Mouse (Mus musculus): ENCODE measurements around the gene Kcnma1. TPM values are rescaled to one million over a fixed set of nuclear protein-coding genes. Genes with fewer than 3 reads are reported as not detected.

Kcnma1 gene
- polyA plus RNA-seq, 1 experiment: 0.29 TPM

GRCm38 (mm10) chr14:23583235-23583634 lies 431.1 kb downstream of the Kcnma1 start:
- Histone ChIP-seq H3K4me1 (ENCODE audit: control insufficient read depth, insufficient read depth, insufficient read length) (no peaks in the 10 kb centered on the region), H3K27ac (ENCODE audit: insufficient read depth, low read length) (no peak overlapping the region), H3K4me3 (ENCODE audit: extremely low read depth, insufficient read depth, insufficient read length) (no peak overlapping the region), H3K27me3 (ENCODE audit: control insufficient read depth, insufficient read depth, low read length) (no peaks in the 10 kb centered on the region), H3K36me3 (ENCODE audit: control insufficient read depth, insufficient read depth, low read length) (no peaks in the 10 kb centered on the region)
- TF ChIP-seq POLR2A (IDR thresholded peaks at IDR 0.05; ENCODE audit: low read depth, low read length): no peak
- TF ChIP-seq CTCF (IDR thresholded peaks at IDR 0.05; ENCODE audit: extremely low read depth, insufficient read depth, insufficient read length, insufficient replicate concordance): no peak
- DNase-seq (ENCODE audit: low read depth in 1 of 2, low spot score in 2 of 2): no peak
- 22% methylated on average over 2 of the region's 2 CpGs for WGBS

GRCm38 (mm10) chr14:23581282-23581681 lies 433.0 kb downstream of the Kcnma1 start:
- no peak overlapping the region for H3K4me3 ChIP-seq (ENCODE audit: extremely low read depth, insufficient read depth, insufficient read length)
- H3K27me3 ChIP-seq (ENCODE audit: control insufficient read depth, insufficient read depth, low read length): no peaks in the 10 kb centered on the region
- no peaks in the 10 kb centered on the region for H3K4me1 ChIP-seq (ENCODE audit: control insufficient read depth, insufficient read depth, insufficient read length)
- no peak for DNase-seq (ENCODE audit: low read depth in 1 of 2, low spot score in 2 of 2)
- 72% methylated on average over 3 of the region's 3 CpGs for WGBS
- TF ChIP-seq CTCF (IDR thresholded peaks at IDR 0.05; ENCODE audit: extremely low read depth, insufficient read depth, insufficient read length, insufficient replicate concordance) (no peak), POLR2A (IDR thresholded peaks at IDR 0.05; ENCODE audit: low read depth, low read length) (no peak)
- no peaks in the 10 kb centered on the region for H3K36me3 ChIP-seq (ENCODE audit: control insufficient read depth, insufficient read depth, low read length)
- no peak overlapping the region for H3K27ac ChIP-seq (ENCODE audit: insufficient read depth, low read length)

GRCm38 (mm10) chr14:23575951-23576350 lies 438.3 kb downstream of the Kcnma1 start:
- 6% methylated on average over 2 of the region's 2 CpGs for WGBS
- no peak overlapping the region for H3K4me3 ChIP-seq (ENCODE audit: extremely low read depth, insufficient read depth, insufficient read length)
- H3K27ac ChIP-seq (ENCODE audit: insufficient read depth, low read length): no peak overlapping the region
- no peaks in the 10 kb centered on the region for H3K36me3 ChIP-seq (ENCODE audit: control insufficient read depth, insufficient read depth, low read length)
- H3K4me1 ChIP-seq (ENCODE audit: control insufficient read depth, insufficient read depth, insufficient read length): no peaks in the 10 kb centered on the region
- DNase-seq (ENCODE audit: low read depth in 1 of 2, low spot score in 2 of 2): no peak
- H3K27me3 ChIP-seq (ENCODE audit: control insufficient read depth, insufficient read depth, low read length): no peaks in the 10 kb centered on the region
- no peak for TF ChIP-seq POLR2A (IDR thresholded peaks at IDR 0.05; ENCODE audit: low read depth, low read length)
- TF ChIP-seq CTCF (IDR thresholded peaks at IDR 0.05; ENCODE audit: extremely low read depth, insufficient read depth, insufficient read length, insufficient replicate concordance): no peak

GRCm38 (mm10) chr14:23574136-23574535 lies 440.2 kb downstream of the Kcnma1 start:
- Histone ChIP-seq H3K36me3 (ENCODE audit: control insufficient read depth, insufficient read depth, low read length) (no peaks in the 10 kb centered on the region), H3K27ac (ENCODE audit: insufficient read depth, low read length) (no peak overlapping the region), H3K4me3 (ENCODE audit: extremely low read depth, insufficient read depth, insufficient read length) (no peak overlapping the region), H3K4me1 (ENCODE audit: control insufficient read depth, insufficient read depth, insufficient read length) (no peaks in the 10 kb centered on the region), H3K27me3 (ENCODE audit: control insufficient read depth, insufficient read depth, low read length) (no peaks in the 10 kb centered on the region)
- DNase-seq (ENCODE audit: low read depth in 1 of 2, low spot score in 2 of 2): no peak
- TF ChIP-seq POLR2A (IDR thresholded peaks at IDR 0.05; ENCODE audit: low read depth, low read length) (no peak), CTCF (IDR thresholded peaks at IDR 0.05; ENCODE audit: extremely low read depth, insufficient read depth, insufficient read length, insufficient replicate concordance) (no peak)
- 85% methylated on average over 4 of the region's 4 CpGs for WGBS

- TF ChIP-seq POLR2A (IDR thresholded peaks at IDR 0.05; ENCODE audit: low read depth, low read length): no peak
- H3K4me3 ChIP-seq (ENCODE audit: extremely low read depth, insufficient read depth, insufficient read length): no peak overlapping the region
- H3K27me3 ChIP-seq (ENCODE audit: control insufficient read depth, insufficient read depth, low read length): no peaks in the 10 kb centered on the region
- no peak overlapping the region for H3K27ac ChIP-seq (ENCODE audit: insufficient read depth, low read length)
- no peaks in the 10 kb centered on the region for H3K4me1 ChIP-seq (ENCODE audit: control insufficient read depth, insufficient read depth, insufficient read length)
- DNase-seq (ENCODE audit: low read depth in 1 of 2, low spot score in 2 of 2): no peak
- 34% methylated on average over 3 of the region's 3 CpGs for WGBS
- H3K36me3 ChIP-seq (ENCODE audit: control insufficient read depth, insufficient read depth, low read length): no peaks in the 10 kb centered on the region
These were observed 440.9 kb downstream of the Kcnma1 start for GRCm38 (mm10) chr14:23573385-23573784.

- no peak overlapping the region for H3K4me3 ChIP-seq (ENCODE audit: extremely low read depth, insufficient read depth, insufficient read length)
- no peak for TF ChIP-seq CTCF (IDR thresholded peaks at IDR 0.05; ENCODE audit: extremely low read depth, insufficient read depth, insufficient read length, insufficient replicate concordance)
- no peak for TF ChIP-seq POLR2A (IDR thresholded peaks at IDR 0.05; ENCODE audit: low read depth, low read length)
- 79% methylated on average over 1 of the region's 1 CpGs for WGBS
These were observed 441.5 kb downstream of the Kcnma1 start for GRCm38 (mm10) chr14:23572778-23573177.

GRCm38 (mm10) chr14:23570251-23570650 lies 444.0 kb downstream of the Kcnma1 start:
- H3K27ac ChIP-seq (ENCODE audit: insufficient read depth, low read length): no peak overlapping the region
- no peaks in the 10 kb centered on the region for H3K27me3 ChIP-seq (ENCODE audit: control insufficient read depth, insufficient read depth, low read length)
- no peak for DNase-seq (ENCODE audit: low read depth in 1 of 2, low spot score in 2 of 2)
- WGBS: 53% methylated on average over 1 of the region's 1 CpGs
- no peaks in the 10 kb centered on the region; the same call in 1 of the 2 replicates for H3K4me1 ChIP-seq (ENCODE audit: control insufficient read depth, insufficient read depth, insufficient read length)
- TF ChIP-seq CTCF (IDR thresholded peaks at IDR 0.05; ENCODE audit: extremely low read depth, insufficient read depth, insufficient read length, insufficient replicate concordance) (no peak), POLR2A (IDR thresholded peaks at IDR 0.05; ENCODE audit: low read depth, low read length) (no peak)
- H3K36me3 ChIP-seq (ENCODE audit: control insufficient read depth, insufficient read depth, low read length): no peaks in the 10 kb centered on the region
- H3K4me3 ChIP-seq (ENCODE audit: extremely low read depth, insufficient read depth, insufficient read length): no peak overlapping the region

More at GRCm38 (mm10) chr14:23572778-23573177, 441.5 kb downstream of the Kcnma1 start:
- no peaks in the 10 kb centered on the region for H3K27me3 ChIP-seq (ENCODE audit: control insufficient read depth, insufficient read depth, low read length)
- no peaks in the 10 kb centered on the region for H3K36me3 ChIP-seq (ENCODE audit: control insufficient read depth, insufficient read depth, low read length)
- no peaks in the 10 kb centered on the region for H3K4me1 ChIP-seq (ENCODE audit: control insufficient read depth, insufficient read depth, insufficient read length)
- no peak for DNase-seq (ENCODE audit: low read depth in 1 of 2, low spot score in 2 of 2)
- H3K27ac ChIP-seq (ENCODE audit: insufficient read depth, low read length): no peak overlapping the region
